Mouse (Mus musculus): ENCODE data around the gene D030056L22Rik.

GRCm38 (mm10) chr19:18749598-18750339 is 36.8 kb downstream of the D030056L22Rik start, which contains the start of gene Trpm6:
- TF ChIP-seq MAX (IDR thresholded peaks at IDR 0.05), result no peak
- no peak for TF ChIP-seq CTCF (IDR thresholded peaks at IDR 0.05; ENCODE audit: control insufficient read depth, insufficient read depth, insufficient read length)
- no peak for TF ChIP-seq MYOG (IDR thresholded peaks at IDR 0.05; ENCODE audit: control insufficient read depth, extremely low read depth, insufficient read length)
- no peak for TF ChIP-seq USF1 (IDR thresholded peaks at IDR 0.05; ENCODE audit: low read depth)
- no peak for TF ChIP-seq MYOD1 (IDR thresholded peaks at IDR 0.05; ENCODE audit: control insufficient read depth, insufficient read length, low read depth)
- no peak for TF ChIP-seq CEBPB (IDR thresholded peaks at IDR 0.05; ENCODE audit: low read depth)

All from C2C12 (cell line).